Mouse (Mus musculus) megakaryocyte, embryonic 14.5 days (primary cell): Measurements from ENCODE around the gene Emc6.

Source experiments
- FLI1 ChIP-seq: IDR thresholded peaks from 2 replicates; pipeline ENCODE4 v1.6.1; 2012; ENCODE audit warnings: low read length, inconsistent platforms, mixed read lengths
- GATA1 ChIP-seq: IDR thresholded peaks from 3 replicates; pipeline ENCODE4 v1.6.1; 2012; ENCODE audit warnings: mixed read lengths, low read length, inconsistent platforms, borderline replicate concordance

GRCm38 (mm10) chr11:73213956-73214355 is 37.1 kb upstream of the Emc6 start:
- TF ChIP-seq GATA1 (no peak), FLI1 (no peak)
